In genomic region chrX:76319552-76319951, GRCm38 (mm10) we compare ENCODE assay signal across 25 mouse cellular contexts. TPM values are rescaled to one million over a fixed set of nuclear protein-coding genes. Genes with fewer than 3 reads are reported as not detected.
A peak's percentile ranks its signal among the peaks of the same experiment; 100 is the strongest.
DNase-seq lines count a peak whose midpoint lies in the region; ATAC-seq and TF ChIP-seq lines count a peak whose summit lies in the region.
"Had no signal": no experiment of that assay in that cellular context is flagged by ENCODE, and none has a peak within 500 bp of the region (broad histone marks: within the 10 kb centered on the region; RNA-seq: fewer than 3 reads in every experiment).

No protein-coding gene starts in this region.

- H3K9me3 ChIP-seq in midbrain, postnatal 0 days (ENCODE audit: low read length) = no peaks in the 10 kb centered on the region
- no peaks in the 10 kb centered on the region for H3K9me3 ChIP-seq in midbrain, embryonic 13.5 days
- H3K9me3 ChIP-seq: midbrain, embryonic 12.5 days had no signal

- H3K36me3 ChIP-seq in midbrain, postnatal 0 days (ENCODE audit: insufficient read depth, low read length) = no peaks in the 10 kb centered on the region
- H3K36me3 ChIP-seq in midbrain, embryonic 13.5 days = no peaks in the 10 kb centered on the region
- H3K36me3 ChIP-seq: midbrain, embryonic 12.5 days had no signal

- no peak for ATAC-seq in midbrain, postnatal 0 days (ENCODE audit: low FRiP score)
- ATAC-seq in midbrain, embryonic 13.5 days = no peak
- ATAC-seq in CD4-positive, CD25-positive, alpha-beta regulatory T cell, adult 4 months = no peak

- H3K4me2 ChIP-seq in midbrain, postnatal 0 days (ENCODE audit: low read depth, low read length, poor library complexity, severe bottlenecking) = no peak overlapping the region
- no peak overlapping the region for H3K4me2 ChIP-seq in midbrain, embryonic 13.5 days (replicated peaks)
- H3K4me2 ChIP-seq: midbrain, embryonic 12.5 days had no signal

- WGBS in midbrain, postnatal 0 days = 64% methylated on average over 2 of the region's 2 CpGs
- WGBS in midbrain, embryonic 13.5 days = 61% methylated on average over 2 of the region's 2 CpGs

- peak; percentile 6 for DNase-seq in embryo, embryonic 10.5 days (ENCODE audit: low spot score)
- DNase-seq in embryo, embryonic 11 days = no peak
- DNase-seq in layer of hippocampus, adult 11-12 months (ENCODE audit: low spot score) = peak; percentile 3
- no peak for DNase-seq in layer of hippocampus, adult 9-11 months
- DNase-seq in midbrain, postnatal 0 days (ENCODE audit: low spot score) = no peak
- no peak for DNase-seq in layer of hippocampus, adult 8-10 months (ENCODE audit: low spot score in 2 of 2)
- DNase-seq: B cell, adult 2 months; cerebellum, postnatal 25 days; heart, postnatal 14 days; lung, postnatal 4 days; right cerebral cortex, postnatal 4 days had no signal

- no peak overlapping the region for H3K9ac ChIP-seq in midbrain, postnatal 0 days (replicated peaks; ENCODE audit: low read length, poor library complexity, severe bottlenecking)
- no peak overlapping the region for H3K9ac ChIP-seq in midbrain, embryonic 13.5 days (replicated peaks)
- H3K9ac ChIP-seq: liver, embryonic 14.5 days; midbrain, embryonic 12.5 days had no signal

- H3K4me1 ChIP-seq in midbrain, postnatal 0 days (ENCODE audit: insufficient read depth, low read length) = no peaks in the 10 kb centered on the region
- H3K4me1 ChIP-seq in midbrain, embryonic 13.5 days (replicated peaks) = no peaks in the 10 kb centered on the region
- H3K4me1 ChIP-seq: midbrain, embryonic 12.5 days had no signal

- H3K4me3 ChIP-seq in midbrain, postnatal 0 days (ENCODE audit: low read depth, low read length) = no peak overlapping the region
- no peak overlapping the region for H3K4me3 ChIP-seq in midbrain, embryonic 13.5 days (replicated peaks)
- H3K4me3 ChIP-seq: midbrain, embryonic 12.5 days had no signal

- no peak overlapping the region for H3K27ac ChIP-seq in midbrain, postnatal 0 days (ENCODE audit: low read depth, low read length)
- H3K27ac ChIP-seq in midbrain, embryonic 13.5 days = no peak overlapping the region
- H3K27ac ChIP-seq: liver, embryonic 14.5 days; midbrain, embryonic 12.5 days had no signal

- no peaks in the 10 kb centered on the region for H3K27me3 ChIP-seq in midbrain, postnatal 0 days (ENCODE audit: insufficient read depth, low read length)
- no peaks in the 10 kb centered on the region for H3K27me3 ChIP-seq in midbrain, embryonic 13.5 days
- H3K27me3 ChIP-seq: midbrain, embryonic 12.5 days had no signal

- TF ChIP-seq CTCF in midbrain, postnatal 0 days (IDR thresholded peaks at IDR 0.05) = peak; percentile 38

RNA-seq across cellular contexts. Expression of gene Cldn34b3, which starts 55.4 kb away (rescaled TPM):
- not detected in 2 replicates for total RNA-seq in midbrain, postnatal 0 days (2014; rRNA removed)
- not detected in 2 replicates for polyA plus RNA-seq in midbrain, postnatal 0 days (2015; fragmentation: Nextera tagmentation; extraction: Ambion mirVana)
- not detected in 2 replicates for polyA plus RNA-seq in midbrain, embryonic 13.5 days (2015; fragmentation: Nextera tagmentation; extraction: Ambion mirVana)
- polyA plus RNA-seq in CD4-positive, CD25-positive, alpha-beta regulatory T cell, adult 4 months (2017; shearing (Covaris generic)) = not detected
- not detected for total RNA-seq in layer of hippocampus, adult 8-10 months (2022)
- total RNA-seq: adrenal gland, adult 18-20 months; gastrocnemius, adult 8-10 months; heart, adult 8-10 months; heart, postnatal 14 days; left cerebral cortex, postnatal 36 days; MEL had no signal
- polyA plus RNA-seq: embryonic facial prominence, embryonic 14.5 days; forebrain, embryonic 11.5 days; kidney, embryonic 16.5 days; liver, embryonic 14.5 days; midbrain, embryonic 12.5 days; neural tube, embryonic 11.5 days; thymus, postnatal 0 days had no signal

Comparison
In these comparisons a context has a peak if more than half of its experiments do, and no peak if none do; other contexts are left out.
1. DNase-seq: peak in embryo, embryonic 10.5 days (single experiment) and layer of hippocampus, adult 11-12 months (single experiment); none in embryo, embryonic 11 days (single experiment), layer of hippocampus, adult 9-11 months (single experiment), midbrain, postnatal 0 days (single experiment) and layer of hippocampus, adult 8-10 months (0 of 2).